Mouse (Mus musculus) liver, adult (tissue): ENCODE measurements around the gene Msto1.

Experiments
- GATA4 ChIP-seq: IDR thresholded peaks from 2 replicates; pipeline ENCODE4 v1.6.1; 2014; ENCODE audit warnings: mild to moderate bottlenecking, low read length; ENCODE audit not compliant: insufficient replicate concordance

Gene Msto1

GRCm38 (mm10) chr3:88913511-88914383, at the start of gene Msto1:
Gene Msto1, minus strand, starts transcription at chr3:88913999.
- TF ChIP-seq GATA4, result peak; percentile 7; the same call in 1 of the 2 replicates

GRCm38 (mm10) chr3:88953736-88954135, 39.9 kb upstream of the Msto1 start:
- no peak for TF ChIP-seq GATA4

- TF ChIP-seq GATA4, result no peak
These were observed 39.4 kb upstream of the Msto1 start for GRCm38 (mm10) chr3:88953246-88953645.

- no peak for TF ChIP-seq GATA4
These were observed 37.6 kb upstream of the Msto1 start for GRCm38 (mm10) chr3:88951327-88951800.

GRCm38 (mm10) chr3:88950576-88951326, 37.0 kb upstream of the Msto1 start, which contains the start of the genes Ash1l and Dap3:
Gene Ash1l, plus strand, starts transcription at chr3:88950622.
Gene Dap3, minus strand, starts transcription at chr3:88951181.
- TF ChIP-seq GATA4, result no peak

GRCm38 (mm10) chr3:88949786-88950575, 36.2 kb upstream of the Msto1 start:
- no peak for TF ChIP-seq GATA4

GRCm38 (mm10) chr3:88944109-88944508, 30.3 kb upstream of the Msto1 start:
- no peak for TF ChIP-seq GATA4

- no peak for TF ChIP-seq GATA4
These were observed 28.6 kb upstream of the Msto1 start for GRCm38 (mm10) chr3:88942316-88942880.

GRCm38 (mm10) chr3:88939749-88940148, 25.9 kb upstream of the Msto1 start:
- TF ChIP-seq GATA4, result no peak

- no peak for TF ChIP-seq GATA4
These were observed 25.3 kb upstream of the Msto1 start for GRCm38 (mm10) chr3:88939071-88939470.

- no peak for TF ChIP-seq GATA4
These were observed 15.7 kb upstream of the Msto1 start for GRCm38 (mm10) chr3:88929501-88929900.

GRCm38 (mm10) chr3:88925651-88926050, 11.9 kb upstream of the Msto1 start:
- no peak for TF ChIP-seq GATA4

- TF ChIP-seq GATA4, result no peak
These were observed 10.3 kb upstream of the Msto1 start for GRCm38 (mm10) chr3:88923989-88924591.

GRCm38 (mm10) chr3:88921411-88921810, 7.6 kb upstream of the Msto1 start:
- no peak for TF ChIP-seq GATA4
